Mouse (Mus musculus): ENCODE results near the gene Avpr1b. TPM values are rescaled to one million over a fixed set of nuclear protein-coding genes. Genes with fewer than 3 reads are reported as not detected.

Gene Avpr1b
- polyA plus RNA-seq, 1 experiment from 2014 or later, result not detected

DNA sequence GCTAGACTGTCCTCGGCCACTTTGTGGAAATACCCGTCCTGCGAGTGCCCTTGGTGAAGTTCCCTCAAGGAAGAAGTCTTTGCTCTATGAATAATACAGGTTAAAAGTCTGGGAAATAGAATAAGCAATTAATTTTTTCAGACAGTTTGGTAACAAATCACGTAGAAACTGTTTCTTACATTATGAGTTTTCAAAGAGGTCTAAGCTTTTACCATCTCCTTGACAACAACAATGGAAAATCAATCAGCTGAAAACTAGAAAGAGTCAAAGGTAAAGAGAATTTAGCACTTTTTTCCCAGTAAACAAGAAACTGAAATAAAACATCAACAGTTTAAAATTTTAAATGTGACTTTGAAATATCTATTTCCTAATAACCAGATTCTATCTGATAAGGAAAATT lies 41.0 kb downstream of the Avpr1b start:
- H3K27ac ChIP-seq (replicated peaks in 1 of 2; ENCODE audit: control insufficient read depth in 1 of 2, insufficient read depth in 1 of 2, low read depth in 2 of 2, low read length in 2 of 2), result no peak overlapping the region
- H3K36me3 ChIP-seq (ENCODE audit: control insufficient read depth, insufficient read depth, low read length), result no peaks in the 10 kb centered on the region
- H3K9ac ChIP-seq (ENCODE audit: low read length), result no peak overlapping the region
- ATAC-seq (ENCODE audit: insufficient number of reproducible peaks, insufficient read depth, low FRiP score, low read depth), result no peak
- H3K9me3 ChIP-seq (ENCODE audit: control insufficient read depth, low read length), result no peaks in the 10 kb centered on the region
- no peak overlapping the region for H3K4me2 ChIP-seq (ENCODE audit: low read length)
- no peak overlapping the region for H3K4me3 ChIP-seq (ENCODE audit: control insufficient read depth in 1 of 2, insufficient read depth in 1 of 2, low read depth in 1 of 2, low read length in 2 of 2)
- no peaks in the 10 kb centered on the region for H3K4me1 ChIP-seq (ENCODE audit: control insufficient read depth in 2 of 2, insufficient read depth in 2 of 2, low read length in 2 of 2)
- H3K27me3 ChIP-seq (ENCODE audit: control insufficient read depth, insufficient read depth, low read length), result no peaks in the 10 kb centered on the region
- 80% methylated on average over 4 of the region's 4 CpGs for WGBS

DNA sequence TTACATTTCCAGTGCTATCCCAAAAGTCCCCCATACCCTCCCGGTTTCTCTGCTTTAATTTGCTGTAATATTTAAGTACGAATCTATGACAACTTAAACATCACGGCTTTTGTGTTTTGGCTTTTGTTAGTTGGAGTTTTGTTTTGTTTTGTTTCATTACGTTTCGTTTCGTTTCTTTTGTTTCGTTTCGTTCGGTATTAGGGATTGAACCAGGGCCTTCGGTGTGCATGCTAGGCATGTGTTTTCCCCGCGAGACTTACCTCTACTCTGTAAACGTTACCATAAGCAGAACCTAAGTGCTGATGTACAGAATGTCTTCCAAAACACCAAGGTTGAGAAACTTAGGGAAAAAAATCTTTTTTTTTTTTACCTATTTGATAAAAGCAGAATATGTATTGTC lies 42.5 kb downstream of the Avpr1b start:
- no peaks in the 10 kb centered on the region for H3K36me3 ChIP-seq (ENCODE audit: control insufficient read depth, insufficient read depth, low read length)
- H3K4me2 ChIP-seq (ENCODE audit: low read length), result no peak overlapping the region
- no peak overlapping the region for H3K27ac ChIP-seq (replicated peaks in 1 of 2; ENCODE audit: control insufficient read depth in 1 of 2, insufficient read depth in 1 of 2, low read depth in 2 of 2, low read length in 2 of 2)
- WGBS, result 91% methylated on average over 13 of the region's 13 CpGs
- H3K4me1 ChIP-seq (ENCODE audit: control insufficient read depth in 2 of 2, insufficient read depth in 2 of 2, low read length in 2 of 2), result no peaks in the 10 kb centered on the region
- no peak overlapping the region for H3K4me3 ChIP-seq (ENCODE audit: control insufficient read depth in 1 of 2, insufficient read depth in 1 of 2, low read depth in 1 of 2, low read length in 2 of 2)
- no peak overlapping the region for H3K9ac ChIP-seq (ENCODE audit: low read length)
- no peaks in the 10 kb centered on the region for H3K27me3 ChIP-seq (ENCODE audit: control insufficient read depth, insufficient read depth, low read length)
- H3K9me3 ChIP-seq (ENCODE audit: control insufficient read depth, low read length), result no peaks in the 10 kb centered on the region
- ATAC-seq (ENCODE audit: insufficient number of reproducible peaks, insufficient read depth, low FRiP score, low read depth), result no peak

DNA sequence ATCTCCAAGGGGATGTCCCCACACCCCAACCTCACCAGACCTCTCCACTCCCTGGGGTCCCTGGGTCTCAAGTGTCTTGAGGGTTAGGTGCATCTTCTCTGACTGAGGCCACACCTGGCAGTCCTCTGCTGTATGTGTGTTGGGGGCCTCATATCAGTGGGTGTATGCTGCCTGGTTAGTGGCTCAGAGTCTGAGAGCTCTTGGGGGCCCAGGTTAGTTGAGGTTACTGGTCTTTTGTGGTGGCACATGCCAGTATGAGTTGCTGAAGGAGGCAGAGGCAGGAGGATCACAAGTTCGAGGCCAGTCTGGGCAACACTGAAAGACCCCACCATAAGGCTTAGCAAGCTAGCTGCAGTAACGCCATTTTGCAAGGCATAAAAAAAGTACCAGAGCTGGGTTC lies 43.2 kb downstream of the Avpr1b start:
- no peaks in the 10 kb centered on the region for H3K4me1 ChIP-seq (ENCODE audit: control insufficient read depth in 2 of 2, insufficient read depth in 2 of 2, low read length in 2 of 2)
- no peaks in the 10 kb centered on the region for H3K27me3 ChIP-seq (ENCODE audit: control insufficient read depth, insufficient read depth, low read length)
- no peak overlapping the region for H3K4me2 ChIP-seq (ENCODE audit: low read length)
- H3K27ac ChIP-seq (replicated peaks in 1 of 2; ENCODE audit: control insufficient read depth in 1 of 2, insufficient read depth in 1 of 2, low read depth in 2 of 2, low read length in 2 of 2), result no peak overlapping the region
- no peak for ATAC-seq (ENCODE audit: insufficient number of reproducible peaks, insufficient read depth, low FRiP score, low read depth)
- no peak overlapping the region for H3K4me3 ChIP-seq (ENCODE audit: control insufficient read depth in 1 of 2, insufficient read depth in 1 of 2, low read depth in 1 of 2, low read length in 2 of 2)
- H3K9ac ChIP-seq (ENCODE audit: low read length), result no peak overlapping the region
- 76% methylated on average over 2 of the region's 2 CpGs for WGBS
- H3K36me3 ChIP-seq (ENCODE audit: control insufficient read depth, insufficient read depth, low read length), result no peaks in the 10 kb centered on the region
- no peaks in the 10 kb centered on the region for H3K9me3 ChIP-seq (ENCODE audit: control insufficient read depth, low read length)

DNA sequence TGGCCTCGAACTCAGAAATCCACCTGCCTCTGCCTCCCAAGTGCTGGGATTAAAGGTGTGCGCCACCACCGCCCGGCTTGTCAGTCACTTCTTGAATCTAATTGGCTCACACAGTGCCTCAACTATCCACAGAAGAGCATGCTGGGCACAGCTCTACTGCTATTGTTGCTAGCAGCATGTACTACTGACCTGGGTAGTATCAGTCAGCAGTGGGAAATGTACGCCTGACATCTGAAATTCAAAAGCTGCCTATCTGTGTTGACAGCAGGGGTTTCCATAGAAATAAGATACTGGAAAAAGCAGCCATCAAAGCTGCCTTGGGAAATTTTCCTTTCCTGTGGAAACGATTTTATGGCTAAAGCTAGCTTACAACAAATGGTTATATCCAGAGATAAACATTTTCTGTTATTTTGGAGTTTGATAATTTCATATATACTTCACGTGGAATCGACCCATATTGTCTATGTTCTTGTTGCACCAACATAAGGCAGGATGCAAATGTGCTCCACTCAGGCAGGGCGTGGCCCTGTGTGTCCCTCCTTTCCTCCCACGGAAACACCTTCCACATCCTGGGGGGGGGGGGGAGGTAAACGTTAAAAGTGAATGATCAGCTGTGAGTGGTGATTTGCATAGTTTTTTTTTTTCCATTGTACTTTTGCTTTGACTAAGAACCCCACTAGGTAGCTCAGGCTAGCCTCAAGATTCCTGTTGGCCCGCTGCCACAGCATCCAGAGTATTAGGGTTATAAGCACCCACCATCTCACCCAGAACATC lies 53.8 kb downstream of the Avpr1b start:
- WGBS, result 61% methylated on average over 12 of the region's 12 CpGs
- no peak overlapping the region for H3K9ac ChIP-seq (ENCODE audit: low read length)
- no peaks in the 10 kb centered on the region for H3K9me3 ChIP-seq (ENCODE audit: control insufficient read depth, low read length)
- H3K27me3 ChIP-seq (ENCODE audit: control insufficient read depth, insufficient read depth, low read length), result no peaks in the 10 kb centered on the region
- peaks cover 0 to 3% of the 10 kb centered on the region in 2 experiments; a peak in 1 of 4 replicates for H3K4me1 ChIP-seq (ENCODE audit: control insufficient read depth in 2 of 2, insufficient read depth in 2 of 2, low read length in 2 of 2)
- no peak overlapping the region; a peak in 1 of 4 replicates for H3K27ac ChIP-seq (replicated peaks in 1 of 2; ENCODE audit: control insufficient read depth in 1 of 2, insufficient read depth in 1 of 2, low read depth in 2 of 2, low read length in 2 of 2)
- H3K36me3 ChIP-seq (ENCODE audit: control insufficient read depth, insufficient read depth, low read length), result no peaks in the 10 kb centered on the region
- no peak for ATAC-seq (ENCODE audit: insufficient number of reproducible peaks, insufficient read depth, low FRiP score, low read depth)
- H3K4me2 ChIP-seq (ENCODE audit: low read length), result no peak overlapping the region
- no peak overlapping the region for H3K4me3 ChIP-seq (ENCODE audit: control insufficient read depth in 1 of 2, insufficient read depth in 1 of 2, low read depth in 1 of 2, low read length in 2 of 2)

DNA sequence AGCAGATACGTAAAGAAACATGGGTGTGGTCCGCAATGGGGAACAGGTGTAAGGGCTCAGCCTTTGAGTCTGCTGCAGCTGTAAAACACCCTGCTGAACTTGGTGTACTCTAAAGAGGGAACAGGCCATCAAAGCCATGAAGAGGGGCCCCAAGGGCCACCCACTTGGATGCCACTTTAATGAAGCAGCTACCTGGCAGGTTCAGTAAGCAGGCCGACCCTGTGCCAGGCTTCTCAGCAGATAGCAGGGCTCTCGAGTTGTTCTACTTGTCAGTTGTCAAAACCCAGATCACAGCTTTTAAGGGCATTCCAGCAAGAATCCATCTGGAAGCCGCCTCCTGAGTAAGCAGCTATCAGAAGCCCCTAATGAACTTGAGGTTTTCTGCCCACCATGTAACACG lies 56.6 kb downstream of the Avpr1b start:
- H3K4me3 ChIP-seq (ENCODE audit: control insufficient read depth in 1 of 2, insufficient read depth in 1 of 2, low read depth in 1 of 2, low read length in 2 of 2), result no peak overlapping the region
- no peaks in the 10 kb centered on the region for H3K36me3 ChIP-seq (ENCODE audit: control insufficient read depth, insufficient read depth, low read length)
- no peak for ATAC-seq (ENCODE audit: insufficient number of reproducible peaks, insufficient read depth, low FRiP score, low read depth)
- no peak overlapping the region for H3K9ac ChIP-seq (ENCODE audit: low read length)
- no peak overlapping the region for H3K4me2 ChIP-seq (ENCODE audit: low read length)
- H3K27ac ChIP-seq (replicated peaks in 1 of 2; ENCODE audit: control insufficient read depth in 1 of 2, insufficient read depth in 1 of 2, low read depth in 2 of 2, low read length in 2 of 2), result no peak overlapping the region
- WGBS, result 67% methylated on average over 6 of the region's 6 CpGs
- H3K4me1 ChIP-seq (ENCODE audit: control insufficient read depth in 2 of 2, insufficient read depth in 2 of 2, low read length in 2 of 2), result peaks cover 0 to 4% of the 10 kb centered on the region in 2 experiments; a peak in 1 of 4 replicates
- no peaks in the 10 kb centered on the region for H3K9me3 ChIP-seq (ENCODE audit: control insufficient read depth, low read length)
- H3K27me3 ChIP-seq (ENCODE audit: control insufficient read depth, insufficient read depth, low read length), result no peaks in the 10 kb centered on the region

DNA sequence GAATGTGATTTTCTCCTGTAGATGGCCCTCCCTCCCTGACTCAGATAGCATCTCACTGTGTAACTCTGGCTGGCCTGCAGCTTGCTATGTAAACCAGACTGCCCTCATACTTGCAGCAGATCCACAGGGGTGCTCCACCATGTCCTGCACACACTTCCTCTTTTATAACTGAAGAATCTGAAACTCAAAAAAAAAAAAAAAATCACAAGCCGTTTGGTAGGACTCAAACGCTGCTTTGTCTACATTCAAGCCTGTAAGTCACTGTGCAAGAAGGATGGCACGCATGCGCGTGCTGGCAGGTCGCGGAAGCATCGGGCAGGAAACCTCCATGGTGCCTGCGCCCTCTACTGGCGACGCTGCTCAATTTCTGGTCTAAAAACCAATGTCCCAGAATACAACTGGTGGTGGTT lies 58.9 kb downstream of the Avpr1b start:
- peak overlapping the region; percentile 58 for H3K4me2 ChIP-seq (ENCODE audit: low read length)
- peak overlapping the region in 1 of 2 experiments; percentile 13; a peak in 1 of 4 replicates for H3K4me3 ChIP-seq (ENCODE audit: control insufficient read depth in 1 of 2, insufficient read depth in 1 of 2, low read depth in 1 of 2, low read length in 2 of 2)
- H3K36me3 ChIP-seq (ENCODE audit: control insufficient read depth, insufficient read depth, low read length), result no peaks in the 10 kb centered on the region
- no peaks in the 10 kb centered on the region for H3K27me3 ChIP-seq (ENCODE audit: control insufficient read depth, insufficient read depth, low read length)
- peaks cover 0 to 4% of the 10 kb centered on the region in 2 experiments; a peak in 1 of 4 replicates for H3K4me1 ChIP-seq (ENCODE audit: control insufficient read depth in 2 of 2, insufficient read depth in 2 of 2, low read length in 2 of 2)
- ATAC-seq (ENCODE audit: insufficient number of reproducible peaks, insufficient read depth, low FRiP score, low read depth), result no peak
- H3K27ac ChIP-seq (replicated peaks in 1 of 2; ENCODE audit: control insufficient read depth in 1 of 2, insufficient read depth in 1 of 2, low read depth in 2 of 2, low read length in 2 of 2), result no peak overlapping the region
- H3K9me3 ChIP-seq (ENCODE audit: control insufficient read depth, low read length), result no peaks in the 10 kb centered on the region
- WGBS, result under 1% methylated on average over 11 of the region's 11 CpGs
- H3K9ac ChIP-seq (ENCODE audit: low read length), result peak overlapping the region; percentile 38; the same call in 1 of the 2 replicates

DNA sequence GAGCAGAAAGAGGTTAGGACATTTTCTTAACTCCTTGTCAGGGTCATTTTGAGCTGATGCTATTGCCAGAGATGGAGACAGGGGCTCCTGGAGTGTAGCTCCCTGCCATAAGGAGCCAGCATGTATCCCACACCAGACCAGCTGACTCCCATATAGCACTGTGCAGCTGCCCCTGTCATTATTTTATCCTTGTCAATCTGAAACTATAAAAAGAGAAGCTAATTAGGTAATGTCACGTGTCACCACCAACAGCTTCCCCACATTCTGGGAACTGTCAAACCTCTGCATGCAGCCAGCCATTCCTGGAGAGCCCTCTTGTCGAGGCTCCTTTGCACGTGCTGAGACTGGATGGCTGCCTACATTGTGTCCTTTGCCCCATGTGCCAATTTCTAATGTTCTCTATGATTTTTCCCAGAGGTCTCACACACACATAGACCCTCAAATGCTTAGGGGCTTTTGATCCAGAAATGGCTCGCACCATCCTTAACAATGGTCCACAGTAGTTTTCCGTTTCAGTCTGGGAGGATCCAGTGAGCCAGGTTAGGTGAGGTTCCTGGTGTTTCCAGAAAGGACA lies 60.6 kb downstream of the Avpr1b start:
- 59% methylated on average over 5 of the region's 5 CpGs for WGBS
- H3K4me2 ChIP-seq (ENCODE audit: low read length), result no peak overlapping the region
- H3K36me3 ChIP-seq (ENCODE audit: control insufficient read depth, insufficient read depth, low read length), result no peaks in the 10 kb centered on the region
- ATAC-seq (ENCODE audit: insufficient number of reproducible peaks, insufficient read depth, low FRiP score, low read depth), result no peak
- H3K27me3 ChIP-seq (ENCODE audit: control insufficient read depth, insufficient read depth, low read length), result no peaks in the 10 kb centered on the region
- no peaks in the 10 kb centered on the region for H3K9me3 ChIP-seq (ENCODE audit: control insufficient read depth, low read length)
- H3K4me1 ChIP-seq (ENCODE audit: control insufficient read depth in 2 of 2, insufficient read depth in 2 of 2, low read length in 2 of 2), result 0 out of 4 replicates have a peak, but pooled peaks cover 0 to 3% of the 10 kb centered on the region in 2 experiments
- H3K4me3 ChIP-seq (ENCODE audit: control insufficient read depth in 1 of 2, insufficient read depth in 1 of 2, low read depth in 1 of 2, low read length in 2 of 2), result no peak overlapping the region
- no peak overlapping the region for H3K27ac ChIP-seq (replicated peaks in 1 of 2; ENCODE audit: control insufficient read depth in 1 of 2, insufficient read depth in 1 of 2, low read depth in 2 of 2, low read length in 2 of 2)
- no peak overlapping the region for H3K9ac ChIP-seq (ENCODE audit: low read length)

Data from heart, embryonic 14.5 days (tissue).